Mouse (Mus musculus) kidney, postnatal 25 days (tissue): Measurements from ENCODE around the gene Fgf10.

Source experiments
- DNase-seq, 2 experiments: peaks; one replicate each; pipeline ENCODE4 v3.0.0; 2021; ENCODE audit warnings: mixed read lengths in 2 of 2

The Fgf10 gene

DNA sequence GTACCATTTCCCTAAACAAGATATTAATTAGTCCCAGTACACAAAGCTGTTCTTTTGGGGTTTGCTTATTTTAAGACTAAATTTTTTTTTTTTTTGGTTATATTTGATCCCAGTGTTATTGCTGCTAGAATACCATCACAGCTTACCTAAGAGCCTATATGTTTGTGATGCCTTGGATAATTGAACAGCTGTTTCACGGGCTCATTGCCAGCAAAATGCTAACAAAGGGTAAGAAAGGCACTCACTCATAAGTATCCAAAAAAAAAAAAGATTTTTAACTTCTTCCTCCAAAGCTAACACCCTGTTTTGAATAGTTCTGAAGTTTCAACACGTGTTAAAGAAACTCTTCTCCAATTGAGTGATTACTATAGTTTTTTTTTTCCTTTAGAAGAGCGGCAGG, 48.8 kb downstream of the Fgf10 start:
- no peak for DNase-seq

DNA sequence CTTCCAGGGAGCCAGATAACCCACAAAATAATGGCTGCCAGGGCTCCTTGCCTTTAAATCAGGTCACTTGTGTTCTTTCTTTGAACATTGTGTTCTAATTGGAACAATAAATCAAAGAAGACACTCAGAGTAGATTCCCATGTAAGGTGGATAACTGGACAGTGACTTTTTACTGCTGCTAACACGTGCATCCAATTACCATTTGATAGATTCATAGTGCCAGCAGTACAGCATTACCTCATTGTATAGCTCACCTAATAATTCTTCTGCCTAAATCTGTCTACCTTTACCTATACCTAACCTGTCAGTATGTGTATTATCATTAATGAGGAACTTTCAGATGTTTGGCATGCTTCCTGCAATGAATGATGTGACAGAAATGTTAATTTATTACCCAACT, 52.1 kb downstream of the Fgf10 start:
- no peak for DNase-seq

DNA sequence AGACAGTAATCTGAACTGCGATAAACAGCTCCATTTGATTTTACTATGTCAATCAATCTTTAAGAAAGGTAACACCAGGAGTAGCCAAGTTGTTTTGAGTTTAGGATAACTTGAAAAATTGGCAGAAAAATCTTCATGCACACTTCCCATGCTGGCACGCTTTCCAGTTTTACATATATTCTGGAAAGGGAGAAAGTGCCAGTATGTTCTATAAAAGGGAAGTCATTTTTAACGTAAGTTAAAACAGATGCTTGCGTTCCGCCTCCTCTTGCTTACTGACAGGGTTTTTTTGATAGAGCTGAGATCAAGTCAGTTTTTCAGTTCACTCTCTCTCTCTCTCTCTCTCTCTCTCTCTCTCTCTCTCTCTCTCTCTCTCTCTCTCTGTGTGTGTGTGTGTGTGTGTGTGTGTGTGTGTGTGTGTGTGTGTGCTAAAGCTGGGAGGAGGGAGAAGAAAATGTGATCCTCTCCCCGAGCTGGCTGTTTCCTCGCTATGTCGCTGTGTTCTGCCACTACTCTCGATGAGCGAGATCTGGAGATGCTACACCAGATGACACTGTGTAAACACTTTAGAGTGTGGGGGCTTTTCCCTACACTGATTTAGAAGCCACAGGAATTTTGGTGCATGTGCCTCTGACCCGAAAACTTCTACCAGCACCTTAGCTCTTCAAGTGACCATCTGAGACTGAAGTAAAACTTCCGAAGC, 62.4 kb downstream of the Fgf10 start:
- no peak for DNase-seq

DNA sequence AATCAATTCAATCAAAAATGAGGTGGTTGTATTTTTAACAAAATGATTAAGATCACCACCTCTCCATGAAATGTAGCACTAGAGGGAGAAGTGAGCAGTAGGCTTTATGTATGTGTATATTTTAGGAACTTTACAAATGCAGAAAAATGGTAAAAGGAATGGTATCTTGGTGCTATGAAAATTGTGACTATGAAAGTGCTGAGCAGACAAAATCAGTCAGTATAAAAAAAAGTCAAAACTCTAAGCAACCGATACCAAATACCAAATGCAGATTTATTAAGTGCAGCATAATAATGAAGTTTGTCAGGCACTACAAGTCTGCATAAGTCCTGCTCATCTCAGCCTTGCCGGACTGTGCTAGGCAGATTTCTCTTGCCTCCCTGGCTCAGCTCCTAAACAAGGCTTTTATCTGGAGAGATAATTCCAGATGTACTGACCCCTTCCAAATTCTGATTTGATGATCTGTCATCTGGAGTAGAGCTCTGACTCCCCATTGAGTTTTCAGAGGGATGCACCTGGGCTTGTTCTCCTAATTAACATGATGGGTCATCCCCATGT, 70.3 kb downstream of the Fgf10 start:
- DNase-seq: no peak

DNA sequence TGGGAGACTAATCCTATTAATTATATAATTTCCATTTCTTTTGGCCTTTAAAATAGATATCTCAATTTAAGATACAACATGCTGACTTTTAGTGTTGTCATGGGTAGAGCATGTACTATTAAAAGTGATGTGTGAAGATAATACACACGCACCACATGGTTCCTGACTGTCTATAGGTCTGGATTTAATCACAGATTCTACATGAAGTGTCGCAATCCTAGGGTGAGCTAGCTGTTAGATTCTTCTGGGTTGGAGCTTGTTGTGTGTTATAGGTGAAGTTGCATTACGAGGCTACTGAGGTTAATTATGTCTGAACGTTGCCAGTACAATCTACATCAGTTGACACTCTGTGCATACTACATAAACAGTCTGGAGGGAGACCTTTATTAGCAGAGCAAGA, 73.2 kb downstream of the Fgf10 start:
- no peak for DNase-seq

DNA sequence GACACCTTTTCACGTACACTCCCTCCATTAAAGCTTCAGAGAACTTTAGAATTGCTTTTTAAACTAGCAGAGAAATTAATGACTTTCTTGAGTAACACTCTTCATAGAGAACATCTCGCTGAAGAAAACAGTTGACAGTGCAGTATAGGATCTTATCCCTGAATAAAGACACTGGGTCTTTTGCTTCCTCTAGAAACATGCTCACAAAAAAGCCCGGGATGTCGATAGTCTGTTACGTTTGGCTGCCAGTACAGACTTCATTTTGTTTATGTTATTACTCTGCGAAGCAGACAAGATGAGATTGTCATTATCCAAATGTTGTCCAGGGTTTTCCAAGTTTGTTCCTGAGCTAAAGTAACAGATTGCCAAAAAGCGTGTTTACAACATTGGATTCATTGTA, 75.2 kb downstream of the Fgf10 start:
- DNase-seq: no peak

DNA sequence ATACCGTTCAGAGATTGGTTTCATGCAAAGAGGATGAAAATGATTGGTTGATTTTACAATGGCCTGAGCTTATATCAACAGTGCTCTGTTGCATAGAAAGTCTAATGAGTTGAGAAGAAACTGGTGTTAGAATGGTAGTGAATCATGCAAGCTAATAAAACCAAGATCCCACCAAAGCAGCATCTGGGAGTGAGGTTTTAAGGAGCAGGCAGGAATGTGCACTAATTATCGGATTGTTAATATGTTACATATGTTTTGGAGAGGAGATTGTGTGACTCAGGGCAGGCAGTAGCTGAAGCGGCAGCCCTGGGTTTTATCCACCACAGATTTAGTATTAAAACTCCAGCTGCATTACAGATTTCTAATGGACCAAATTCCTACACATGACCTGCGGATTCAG, 76.8 kb downstream of the Fgf10 start:
- DNase-seq: no peak

DNA sequence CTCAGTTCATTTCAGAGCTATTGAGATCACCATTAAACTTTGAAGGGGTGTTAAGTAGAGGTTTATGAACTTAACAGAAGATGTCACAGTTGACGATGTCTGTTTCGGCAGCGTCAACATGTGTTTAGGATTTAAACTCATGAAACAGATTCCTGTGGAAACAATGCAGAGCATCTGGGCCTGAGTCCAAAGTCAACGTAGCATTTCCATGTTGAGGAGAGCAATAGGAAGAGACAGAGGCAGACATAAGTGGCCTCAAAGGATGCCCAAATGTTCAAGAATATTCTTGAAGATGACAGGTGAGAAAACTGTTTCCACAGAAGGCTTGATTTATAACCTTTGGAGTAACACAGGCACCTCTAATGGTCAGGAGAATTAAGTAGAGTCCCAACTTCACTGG, 84.4 kb downstream of the Fgf10 start:
- DNase-seq: no peak

DNA sequence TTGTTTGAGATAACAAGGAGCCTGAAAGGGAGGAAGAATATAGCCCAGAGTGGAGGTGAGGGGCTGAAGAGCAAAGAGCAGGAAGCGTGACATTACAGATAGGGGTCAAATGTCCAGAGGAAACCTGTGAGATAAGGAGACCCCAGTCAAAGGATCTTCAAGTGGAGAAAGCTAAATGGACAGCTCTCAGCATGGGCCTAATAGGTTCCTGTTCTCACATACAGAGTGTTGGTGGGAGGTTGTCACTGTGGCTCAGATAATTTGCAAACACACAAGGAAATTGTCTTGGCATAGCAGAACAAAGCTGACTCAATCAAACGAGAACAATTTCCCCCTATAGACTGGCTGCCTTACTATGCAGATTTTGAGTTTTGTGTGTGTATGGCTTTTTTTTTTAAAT, 89.4 kb downstream of the Fgf10 start:
- no peak for DNase-seq

DNA sequence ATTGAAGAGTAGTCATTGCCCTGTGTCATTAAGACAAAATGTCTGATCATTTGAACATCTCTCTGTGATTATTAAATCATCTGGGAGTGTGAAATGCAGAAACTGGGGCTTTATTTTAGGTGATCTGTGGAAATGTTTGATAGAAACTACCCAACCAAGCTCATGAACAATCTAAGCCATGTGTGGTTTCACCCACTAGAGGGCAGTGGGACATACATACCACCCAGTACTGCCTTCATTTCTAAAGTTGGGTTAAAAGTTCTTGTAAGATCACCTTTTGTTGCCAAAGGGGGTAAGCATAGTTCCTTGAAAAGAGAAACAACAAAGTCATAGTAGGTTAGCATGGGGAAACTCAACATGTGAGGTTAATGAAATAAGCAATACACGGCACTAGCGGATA, 93.4 kb downstream of the Fgf10 start:
- DNase-seq: peak in 1 of 2 experiments; percentile 3

DNA sequence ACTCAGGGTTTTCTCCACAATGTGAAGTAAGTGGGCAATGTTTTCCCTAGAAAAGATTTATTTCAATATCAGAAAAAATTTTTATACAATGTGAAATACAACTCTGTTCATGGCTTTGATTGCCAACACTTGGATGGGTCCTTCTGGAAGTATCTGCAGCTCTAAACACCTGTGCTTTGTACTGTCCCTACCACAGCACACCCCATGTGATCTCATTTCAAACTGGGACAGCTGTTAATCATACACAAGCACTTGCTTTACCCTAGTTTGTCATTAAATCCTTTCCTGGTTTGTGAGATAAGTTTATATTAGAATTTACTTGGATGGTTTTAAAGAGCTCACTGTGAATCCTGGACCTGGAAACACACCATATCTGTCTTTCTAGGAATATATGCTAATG, 102.6 kb downstream of the Fgf10 start:
- peak; percentile 8 to 26 for DNase-seq

DNA sequence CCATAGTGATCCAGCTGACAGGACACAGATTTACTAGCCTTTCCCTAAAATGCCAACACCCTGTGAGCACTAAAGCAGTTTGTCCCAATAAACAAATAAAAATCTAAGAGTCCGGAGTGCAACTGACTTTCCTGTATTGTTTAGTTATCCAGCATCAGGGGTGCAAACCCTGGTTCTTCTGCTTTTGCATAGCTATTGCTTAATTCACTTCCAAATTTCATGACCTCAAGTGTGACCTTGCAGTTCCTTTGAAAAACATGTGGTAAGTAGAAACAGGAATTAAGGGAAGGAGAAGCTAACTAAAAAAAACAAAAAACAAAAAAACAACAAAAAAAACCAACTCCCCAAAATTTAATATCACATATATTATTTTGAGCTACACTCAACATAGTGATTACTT, 105.6 kb downstream of the Fgf10 start:
- no peak for DNase-seq

DNA sequence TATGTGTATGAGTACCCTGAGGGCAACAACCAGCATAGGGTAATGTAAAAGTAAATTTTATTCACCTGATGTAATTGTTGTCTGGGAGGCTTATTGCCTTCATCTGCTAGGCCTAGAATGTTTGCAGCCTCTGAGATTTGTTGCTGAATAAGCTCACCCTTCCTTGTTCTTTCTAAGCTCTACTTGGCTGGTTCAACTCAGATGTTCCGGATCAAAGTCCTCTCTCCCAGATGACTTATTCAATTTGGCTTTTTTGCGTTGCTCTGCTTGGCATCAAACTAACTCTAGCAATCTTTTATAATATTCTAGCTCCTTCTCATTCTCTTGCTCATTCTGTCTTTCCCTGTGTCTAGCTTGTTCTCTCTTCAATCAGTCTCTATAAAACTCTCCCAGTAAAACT, 109.6 kb downstream of the Fgf10 start:
- DNase-seq: no peak

DNA sequence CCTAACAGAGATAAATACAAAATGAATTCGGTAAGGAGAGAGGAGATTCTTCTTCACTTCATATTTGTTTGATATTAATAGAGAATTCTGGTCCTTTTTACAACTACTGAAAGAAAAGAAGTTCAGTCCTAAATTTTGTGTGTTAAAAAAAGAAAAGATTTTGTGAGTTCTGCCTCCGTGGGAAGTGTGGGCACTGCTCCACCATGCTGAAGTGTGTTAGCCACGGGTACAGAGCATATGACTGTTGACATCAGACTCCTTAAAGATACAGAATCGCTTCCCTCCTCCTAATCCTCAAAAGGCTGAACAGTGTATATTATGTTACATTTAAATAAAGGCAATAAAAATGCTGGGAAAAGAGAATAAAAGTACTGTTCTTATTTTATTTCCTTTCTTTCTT, 122.2 kb downstream of the Fgf10 start:
- no peak for DNase-seq

DNA sequence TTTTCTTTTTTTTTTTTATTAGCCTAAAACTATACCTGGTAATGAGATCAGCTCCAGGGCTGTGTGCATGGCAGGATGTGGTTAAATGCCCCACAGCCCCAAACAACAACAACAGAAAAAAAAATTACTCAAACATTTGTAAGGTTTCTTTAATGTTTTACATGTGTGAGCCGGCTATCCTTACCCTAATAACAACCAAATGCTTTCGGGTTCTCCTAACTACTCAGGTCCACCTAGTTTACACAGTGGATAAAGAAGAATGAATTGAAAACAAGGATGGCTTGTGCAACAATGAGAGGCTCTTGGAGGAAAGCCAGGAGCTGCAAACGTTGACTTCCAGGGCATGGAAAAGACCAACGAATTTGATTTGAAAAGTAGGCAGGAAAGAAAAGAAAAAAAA, 122.6 kb downstream of the Fgf10 start:
- DNase-seq: no peak

DNA sequence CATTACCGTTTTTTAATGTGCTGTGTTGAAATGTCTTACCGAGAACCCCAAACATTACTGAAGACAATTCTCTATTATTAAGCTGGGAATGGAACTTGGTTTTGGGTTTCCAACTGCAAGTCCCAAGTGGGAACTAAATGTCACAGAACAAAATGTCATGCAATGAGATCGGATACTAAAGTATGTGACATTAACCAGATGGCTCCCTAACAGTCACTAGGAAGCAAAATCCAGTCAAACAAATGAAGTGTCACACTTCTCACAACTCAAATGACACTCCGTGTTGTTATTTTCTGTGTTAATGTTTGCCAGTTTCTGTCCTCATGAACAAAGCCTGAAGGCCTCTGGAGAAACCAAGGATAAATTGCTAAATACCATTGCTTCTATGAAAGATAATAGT, 130.6 kb downstream of the Fgf10 start:
- no peak for DNase-seq

DNA sequence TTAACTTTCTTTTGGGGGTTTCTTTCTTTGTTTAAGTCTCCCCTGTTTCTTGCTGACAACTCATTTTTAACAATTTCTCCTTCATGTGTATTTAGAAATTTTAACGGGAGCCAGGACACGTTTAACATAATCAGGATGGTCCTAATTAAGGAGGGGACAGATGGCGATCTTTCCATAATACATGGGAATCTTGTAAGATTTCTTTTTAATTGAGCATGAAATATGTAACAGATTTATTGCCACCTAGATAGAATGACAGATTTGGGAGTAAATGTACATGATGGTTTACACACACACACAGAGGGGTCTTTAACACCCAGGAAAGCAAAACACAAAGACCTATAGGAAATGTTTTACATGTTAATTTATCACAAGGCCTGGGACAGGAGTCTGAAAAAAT, 137.1 kb downstream of the Fgf10 start:
- no peak for DNase-seq

DNA sequence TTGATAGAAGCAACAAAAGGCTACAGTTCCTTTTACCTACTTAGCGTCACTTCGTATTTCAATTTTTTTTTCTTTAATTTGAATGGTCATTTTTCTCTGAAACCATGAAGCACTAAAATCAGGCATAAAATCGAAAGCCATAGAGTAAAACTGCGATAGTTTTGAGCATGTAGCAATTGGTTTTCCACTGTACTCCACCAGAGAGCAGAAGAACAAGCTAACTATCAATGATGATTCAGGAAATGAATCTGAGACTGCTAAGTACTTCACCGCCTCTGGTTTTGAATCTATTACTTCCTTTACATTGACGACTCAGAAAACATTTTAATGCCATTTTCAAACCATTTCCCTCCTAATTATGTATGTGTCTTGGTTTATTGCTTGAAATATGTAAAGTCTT, 150.2 kb downstream of the Fgf10 start:
- DNase-seq: no peak

DNA sequence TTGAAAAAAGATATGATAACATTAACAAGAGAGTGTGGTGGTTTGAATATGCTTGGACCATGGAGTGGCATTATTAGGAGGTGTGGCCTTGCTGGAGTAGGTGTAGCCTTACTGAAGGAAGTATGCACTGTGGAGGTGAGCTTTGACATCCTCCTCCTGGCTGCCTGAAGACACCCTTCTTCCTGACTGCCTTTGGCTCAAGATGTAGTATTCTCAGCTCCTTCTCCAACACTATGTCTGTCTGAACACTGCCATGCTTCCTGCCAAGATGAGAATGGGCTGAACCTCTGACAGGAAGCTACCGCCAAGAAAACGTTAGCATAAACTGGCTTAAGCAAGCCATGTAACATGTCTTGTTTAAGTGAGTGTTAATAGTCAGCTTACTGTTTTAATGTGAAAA, 153.5 kb downstream of the Fgf10 start:
- DNase-seq: no peak

DNA sequence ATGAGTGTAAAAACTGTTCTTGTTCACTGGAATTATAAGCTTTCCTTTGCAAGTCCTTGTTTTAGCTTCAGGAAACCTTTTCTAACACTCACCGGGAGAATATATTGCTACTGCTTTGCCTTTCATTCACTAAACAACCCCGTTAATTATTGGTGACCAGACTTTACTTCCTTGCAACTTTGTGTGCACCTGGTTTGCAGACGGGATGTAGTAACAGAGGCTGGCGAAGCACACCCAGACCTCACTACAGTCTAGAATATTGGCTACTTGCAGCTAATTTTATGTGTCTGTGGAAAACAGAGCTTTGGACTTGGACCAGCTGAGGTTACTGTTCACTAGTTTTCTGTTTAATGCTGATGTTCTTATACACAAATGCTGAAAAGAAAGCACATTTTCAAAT, 155.5 kb downstream of the Fgf10 start:
- DNase-seq: no peak

DNA sequence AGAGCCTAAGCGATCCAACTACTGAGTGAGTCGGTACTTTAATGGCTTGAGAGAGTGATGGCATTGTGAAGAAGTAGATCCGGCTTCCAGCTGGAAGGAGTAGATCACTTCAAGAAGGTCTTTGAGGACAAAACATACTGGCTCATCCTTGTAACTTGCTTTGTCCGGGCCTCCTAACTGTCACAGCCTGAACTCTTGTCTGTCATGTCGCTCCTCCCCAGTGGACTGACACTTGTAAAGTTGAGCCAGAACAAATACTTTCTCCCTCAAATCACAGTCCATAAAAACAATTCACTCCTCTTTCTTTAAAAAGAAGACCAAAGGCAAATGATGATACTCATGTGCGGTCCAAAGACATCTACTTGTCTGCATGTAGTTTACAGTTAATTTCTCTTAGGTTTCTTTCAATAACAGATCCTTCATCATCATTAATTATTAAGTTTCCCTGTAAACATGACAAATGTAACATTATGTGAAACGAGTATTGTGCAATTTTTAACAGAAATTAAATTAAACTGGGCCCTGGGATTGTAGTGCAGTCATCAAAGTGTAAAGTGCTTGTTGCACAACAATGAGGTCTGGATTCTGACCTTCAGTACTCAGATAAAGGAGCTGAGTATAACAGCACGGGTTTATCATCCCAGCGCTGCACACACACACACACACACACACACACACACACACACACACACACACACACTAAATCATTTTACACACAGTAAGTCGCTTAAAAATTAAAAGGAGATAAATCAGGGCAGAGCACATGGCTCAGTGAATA, 159.2 kb downstream of the Fgf10 start:
- no peak for DNase-seq

DNA sequence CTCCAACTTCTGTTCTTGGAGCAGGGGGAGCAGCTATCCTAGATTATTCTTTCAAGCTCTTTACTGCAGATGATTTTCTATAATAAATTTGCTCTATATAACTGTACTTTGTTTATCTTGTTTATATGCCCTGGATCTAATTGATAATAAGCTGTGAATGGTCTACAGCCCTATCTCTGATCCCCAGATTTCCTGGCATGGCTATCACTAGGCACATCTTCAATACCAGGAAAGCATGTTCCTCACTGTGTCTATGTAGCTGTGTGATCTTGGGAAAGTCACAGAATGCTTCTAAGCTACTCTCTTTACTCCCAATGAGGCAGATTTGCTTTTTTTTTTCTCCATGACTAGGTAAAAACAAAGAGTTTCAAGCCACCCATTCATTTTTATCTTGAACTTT, 164.4 kb downstream of the Fgf10 start:
- DNase-seq: no peak

DNA sequence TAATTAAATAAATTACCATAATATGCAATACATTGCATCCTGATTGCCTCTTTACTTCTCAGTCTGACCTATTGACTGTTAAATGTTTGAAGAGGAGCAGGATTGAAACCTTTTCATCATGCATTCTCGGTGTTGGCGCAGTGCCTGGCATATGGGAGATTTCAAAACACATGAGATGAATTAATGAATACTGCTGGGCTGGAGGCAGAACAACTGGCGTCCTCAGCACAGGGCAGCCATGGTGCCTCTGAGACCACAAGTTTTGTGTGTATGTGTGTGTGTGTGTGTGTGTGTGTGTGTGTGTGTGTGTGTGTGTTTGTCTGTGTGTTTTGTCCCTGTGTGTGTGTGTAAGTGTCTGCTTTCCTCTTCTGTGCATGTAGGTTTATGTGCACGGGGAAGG, 165.5 kb downstream of the Fgf10 start:
- no peak for DNase-seq
